Mouse (Mus musculus) kidney, postnatal 36 days (tissue): ENCODE measurements around the gene Ctdspl.

Experiments
- DNase-seq, 2 experiments: peaks; one replicate each; pipeline ENCODE4 v3.0.0; 2021 to 2022; ENCODE audit warnings: mixed read lengths in 2 of 2

Ctdspl gene

DNA sequence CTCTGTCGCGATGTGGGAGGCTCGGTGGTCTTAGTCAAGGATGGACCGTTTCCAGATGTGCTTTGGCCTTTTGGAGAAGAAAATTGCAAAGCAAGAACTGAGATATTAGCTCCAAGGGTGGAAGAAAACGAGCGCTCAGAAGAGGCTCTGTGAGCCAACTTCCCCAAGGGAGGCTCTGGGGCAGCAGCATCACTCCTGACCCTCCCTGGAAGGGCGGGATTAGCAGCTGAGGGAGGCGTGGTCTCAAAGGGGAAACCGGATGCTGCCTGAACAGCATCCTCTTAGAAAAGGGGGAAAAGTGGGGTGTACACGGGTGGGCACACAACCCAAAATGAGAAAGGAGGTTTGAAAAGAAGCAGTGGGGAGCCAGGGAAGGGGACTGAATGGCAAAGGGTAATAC is 23.8 kb downstream of the Ctdspl start:
- DNase-seq, result no peak

- no peak for DNase-seq
Observed at GRCm38 (mm10) chr9:118950751-118951150, 24.5 kb downstream of the Ctdspl start.

GRCm38 (mm10) chr9:118951381-118951780 is 25.1 kb downstream of the Ctdspl start:
- DNase-seq, result no peak

- DNase-seq, result peak in 1 of 2 experiments; percentile 68
Observed at GRCm38 (mm10) chr9:118952180-118952579, 25.9 kb downstream of the Ctdspl start.

- no peak for DNase-seq
Observed at GRCm38 (mm10) chr9:118953465-118954194, 27.4 kb downstream of the Ctdspl start.

GRCm38 (mm10) chr9:118958802-118959201 is 32.5 kb downstream of the Ctdspl start:
- DNase-seq, result peak; percentile 58 to 73

DNA sequence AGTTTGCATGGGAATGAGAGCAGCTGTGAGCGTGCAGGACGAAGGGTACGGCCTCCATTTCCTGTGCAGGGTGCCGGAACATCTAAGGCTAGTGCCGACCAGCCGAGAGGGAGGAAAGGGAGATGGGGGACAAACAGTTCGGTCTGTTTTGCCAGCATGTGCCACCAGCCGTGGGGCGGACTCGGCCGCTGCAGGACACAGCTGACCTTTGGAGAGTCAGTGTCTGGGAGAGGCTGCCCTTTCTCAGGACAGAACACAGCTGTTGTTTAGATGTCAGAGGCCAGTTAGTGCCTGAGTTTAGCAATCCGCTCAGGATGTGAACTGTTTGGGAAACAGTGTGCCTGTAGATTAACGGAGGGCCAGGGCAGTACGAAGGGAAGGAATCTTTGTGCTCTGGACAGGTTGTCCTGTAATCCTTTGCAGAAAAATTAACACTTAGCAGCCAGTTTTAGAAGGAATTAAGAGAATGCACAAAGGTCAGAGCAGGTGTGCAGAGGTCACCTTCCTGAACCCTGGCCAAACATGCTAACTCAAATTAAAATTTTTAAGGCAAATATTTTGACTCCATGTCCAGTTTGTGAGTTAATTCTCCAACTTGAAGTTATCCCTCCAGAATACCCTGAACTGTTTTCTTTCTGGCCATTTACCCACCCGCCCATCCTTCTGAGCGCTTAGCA is 34.3 kb downstream of the Ctdspl start:
- DNase-seq, result peak; percentile 74 to 86

DNA sequence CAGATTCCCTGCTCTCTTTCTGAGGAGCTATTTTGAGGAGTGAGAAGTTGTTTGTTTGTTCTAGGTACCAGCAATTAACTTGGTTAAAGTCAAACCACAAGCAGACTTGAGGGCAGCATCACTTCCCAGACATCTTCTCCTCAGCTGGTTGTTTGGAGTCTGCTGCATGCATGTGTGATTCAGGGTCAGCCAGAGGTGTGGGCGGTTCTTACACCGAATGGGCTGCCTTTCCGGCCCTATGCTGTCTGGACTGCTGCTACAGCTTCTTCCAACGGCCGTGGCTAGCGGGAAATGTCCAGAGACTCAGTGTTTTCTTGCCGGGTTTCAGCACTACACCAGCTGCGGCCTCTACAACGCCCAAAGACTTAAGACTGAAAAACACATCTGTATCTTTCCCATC is 36.9 kb downstream of the Ctdspl start:
- no peak for DNase-seq

DNA sequence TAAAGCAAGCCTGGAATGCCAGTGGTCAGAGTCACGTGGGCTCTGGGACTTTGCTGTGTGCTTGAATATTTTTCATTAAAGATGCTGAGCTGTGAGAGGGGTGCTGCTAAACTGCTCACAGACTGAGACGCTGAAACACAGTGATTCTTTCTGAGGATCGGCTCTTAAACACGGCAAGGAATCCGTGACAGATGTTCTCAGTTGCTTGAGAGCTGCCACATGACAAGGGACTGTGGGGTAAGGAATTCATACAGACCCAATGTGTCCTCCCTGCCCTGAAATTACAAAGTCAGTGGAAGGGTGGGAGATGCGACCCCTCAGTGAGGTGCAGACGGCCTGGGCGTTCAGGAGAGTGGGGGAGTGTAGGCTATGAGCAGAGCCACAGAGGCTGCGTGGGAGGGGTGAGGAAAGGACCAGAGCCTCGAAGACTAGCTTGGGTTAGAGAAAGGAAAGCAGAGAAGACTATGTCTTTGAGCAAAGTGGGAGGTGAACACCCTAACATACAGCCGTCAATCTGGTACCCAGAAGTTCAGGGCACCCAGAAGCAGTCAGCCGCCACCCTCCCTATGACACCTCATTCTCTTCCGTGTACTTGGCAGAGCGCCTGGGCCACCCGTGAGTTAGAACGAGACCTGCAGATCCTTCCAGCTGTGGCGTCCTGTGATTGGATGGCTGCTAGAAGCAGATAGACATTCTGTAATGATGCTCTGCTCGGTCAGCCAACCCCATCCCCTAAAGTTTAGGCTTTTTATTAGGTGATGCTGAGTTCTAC is 38.2 kb downstream of the Ctdspl start:
- DNase-seq, result peak in 1 of 2 experiments; percentile 52

- DNase-seq, result no peak
Observed at GRCm38 (mm10) chr9:118969810-118970209, 43.6 kb downstream of the Ctdspl start.

GRCm38 (mm10) chr9:118973028-118973427 is 46.8 kb downstream of the Ctdspl start:
- no peak for DNase-seq

DNA sequence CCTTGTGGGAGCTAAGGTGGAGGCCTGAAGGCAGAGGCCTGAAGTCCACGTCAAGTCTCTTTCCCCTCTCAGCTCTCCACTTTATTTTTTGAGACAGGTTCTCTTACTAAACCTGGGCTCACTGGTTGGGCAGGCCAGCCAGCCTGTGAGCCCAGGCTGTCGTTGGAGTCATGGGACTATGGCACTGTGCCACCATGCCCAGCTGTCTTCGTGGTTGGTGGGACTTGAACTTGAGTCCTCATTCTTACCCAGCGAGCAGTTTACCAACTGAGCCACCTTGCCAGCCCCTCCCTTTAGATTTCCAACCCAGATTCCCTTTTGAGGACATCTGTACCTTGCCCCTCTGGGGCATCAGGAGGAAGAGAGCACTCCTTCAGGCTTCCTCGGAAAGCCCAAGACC is 47.3 kb downstream of the Ctdspl start:
- DNase-seq, result peak in 1 of 2 experiments; percentile 55

DNA sequence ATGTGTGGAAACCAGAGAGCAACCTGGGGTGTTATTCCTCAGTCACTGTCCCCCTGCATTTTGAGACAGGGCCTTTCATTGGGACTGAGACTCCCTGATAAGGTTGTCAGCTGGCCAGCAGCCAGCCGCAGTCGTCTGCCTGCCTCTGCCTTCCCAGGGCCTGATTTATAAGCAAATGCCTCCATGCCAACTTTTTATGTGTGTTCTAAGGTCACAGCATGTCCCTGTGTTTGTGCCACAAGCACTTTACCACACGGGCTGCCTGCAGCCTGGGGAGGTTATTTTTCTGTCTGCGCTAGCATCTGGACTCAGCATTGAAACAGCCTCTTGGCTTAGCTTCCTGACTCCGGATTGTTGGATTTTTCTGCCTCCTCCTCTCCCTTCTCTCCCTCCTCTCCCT is 47.9 kb downstream of the Ctdspl start:
- peak; percentile 77 to 79 for DNase-seq

DNA sequence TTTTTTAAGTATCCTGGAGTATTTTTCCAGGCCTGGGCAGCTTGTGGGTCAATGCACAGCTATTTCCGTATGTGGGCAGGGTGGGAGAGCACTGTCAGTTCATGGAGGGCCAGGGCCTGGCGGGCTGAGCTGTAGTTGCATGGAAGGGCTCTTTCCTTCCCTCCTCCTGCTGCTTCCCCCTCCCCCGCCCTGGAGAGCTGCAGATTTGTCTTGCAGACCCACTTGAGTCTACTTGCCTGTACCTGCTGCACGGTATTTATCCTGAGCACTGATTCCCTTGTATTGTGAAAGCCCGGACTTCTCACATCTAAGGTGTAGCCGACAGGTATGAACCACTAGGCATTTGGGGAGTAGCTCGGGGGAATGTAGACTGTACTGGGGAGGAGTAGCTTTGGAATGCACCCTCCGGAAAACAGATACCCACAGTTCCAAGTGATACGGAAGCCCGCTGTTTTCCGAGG is 49.0 kb downstream of the Ctdspl start:
- peak; percentile 60 to 65 for DNase-seq

- DNase-seq, result peak; percentile 45 to 55
Observed at GRCm38 (mm10) chr9:118975758-118976157, 49.5 kb downstream of the Ctdspl start.

DNA sequence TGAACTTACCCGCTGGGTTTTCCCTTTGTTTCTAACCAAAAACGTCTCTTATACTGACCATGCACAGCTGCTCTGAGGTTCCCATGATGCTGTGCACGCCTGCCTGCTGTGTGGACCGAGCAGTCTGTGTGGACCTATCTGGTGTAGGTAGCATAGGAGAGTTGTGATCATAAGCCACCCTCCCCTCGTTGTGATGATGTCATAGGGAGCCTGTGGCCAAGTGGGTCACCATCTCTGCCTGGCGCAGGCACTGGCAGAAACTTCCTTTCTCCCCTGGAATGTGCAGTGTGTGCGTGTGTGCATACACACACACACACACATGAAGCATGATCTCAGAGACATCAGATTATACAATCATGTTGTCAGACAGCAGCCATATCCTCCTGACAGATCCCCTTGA is 50.3 kb downstream of the Ctdspl start:
- DNase-seq, result no peak

GRCm38 (mm10) chr9:118977425-118977824 is 51.2 kb downstream of the Ctdspl start:
- DNase-seq, result no peak

DNA sequence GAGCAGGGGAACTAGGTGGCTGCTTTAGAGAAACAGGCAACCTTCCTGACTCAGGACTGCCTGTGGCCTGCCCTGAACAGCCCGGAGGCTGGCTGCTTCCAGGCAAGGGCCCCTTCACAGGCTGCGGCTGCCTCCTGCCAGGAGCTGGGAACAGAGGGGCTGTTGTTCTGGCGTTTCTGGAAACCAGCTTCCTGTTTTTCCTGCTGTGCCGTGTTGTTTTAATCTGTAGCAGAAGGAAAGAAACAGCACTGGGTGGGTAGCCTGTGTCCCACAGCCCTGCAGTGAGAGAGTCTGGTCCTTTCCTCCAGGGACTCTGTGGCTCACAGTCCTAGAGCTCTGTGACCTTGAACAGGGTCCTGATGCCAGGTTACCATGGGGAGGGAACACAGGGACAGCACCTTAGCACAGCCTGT is 54.2 kb downstream of the Ctdspl start:
- peak in 1 of 2 experiments; percentile 56 for DNase-seq

- DNase-seq, result peak; percentile 54 to 56
Observed at GRCm38 (mm10) chr9:118984650-118985432, 58.6 kb downstream of the Ctdspl start.

- DNase-seq, result no peak
Observed at GRCm38 (mm10) chr9:118986286-118986685, 60.0 kb downstream of the Ctdspl start.

GRCm38 (mm10) chr9:118988787-118989580 is 62.7 kb downstream of the Ctdspl start:
- DNase-seq, result no peak

DNA sequence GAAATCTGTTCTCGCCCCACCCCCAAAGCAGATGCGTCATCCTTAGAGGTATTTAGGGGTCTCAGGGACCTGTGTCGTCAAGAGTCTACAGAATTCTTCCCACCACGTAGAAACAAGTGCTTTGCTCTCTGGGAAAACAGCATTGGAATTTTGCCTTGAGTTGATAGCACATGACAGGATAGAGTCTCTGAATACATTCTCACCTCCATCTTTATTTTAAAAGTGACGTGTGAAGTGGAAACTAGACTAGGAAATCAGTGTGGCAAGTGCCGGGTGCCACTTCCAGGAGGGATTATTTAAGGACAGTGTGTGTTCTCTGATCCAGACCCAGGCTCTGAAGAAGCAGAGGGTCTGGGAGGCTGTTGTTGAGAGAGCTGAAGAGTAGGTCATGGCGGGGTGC is 64.2 kb downstream of the Ctdspl start:
- DNase-seq, result no peak
